Mouse (Mus musculus) monocyte, adult 59 days (primary cell): Measurements from ENCODE around the gene Cfi. TPM values are rescaled to one million over a fixed set of nuclear protein-coding genes. Genes with fewer than 3 reads are reported as not detected.

ENCODE experiments used
- total RNA-seq, 2 experiments: library from RNA; stranded (reverse); gene quantifications; one replicate each; pipeline ENCODE4 v1.2.4; 2023

The Cfi gene
- not detected for total RNA-seq

GRCm38 (mm10) chr3:129835388-129835934, at the start of gene Cfi:
Gene Cfi (plus strand): TSS chr3:129835884.

GRCm38 (mm10) chr3:129803765-129804164, 31.9 kb upstream of the Cfi start, which contains the start of gene Lrit3:
Gene Lrit3 (minus strand): TSS chr3:129804030.

GRCm38 (mm10) chr3:129822206-129822775, 13.4 kb upstream of the Cfi start, which contains the start of gene Rrh:
Gene Rrh (minus strand): TSS chr3:129822587.

GRCm38 (mm10) chr3:129831035-129831568, 4.6 kb upstream of the Cfi start, which contains the start of gene Gar1:
Gene Gar1 (minus strand): TSS chr3:129831396.

DNA sequence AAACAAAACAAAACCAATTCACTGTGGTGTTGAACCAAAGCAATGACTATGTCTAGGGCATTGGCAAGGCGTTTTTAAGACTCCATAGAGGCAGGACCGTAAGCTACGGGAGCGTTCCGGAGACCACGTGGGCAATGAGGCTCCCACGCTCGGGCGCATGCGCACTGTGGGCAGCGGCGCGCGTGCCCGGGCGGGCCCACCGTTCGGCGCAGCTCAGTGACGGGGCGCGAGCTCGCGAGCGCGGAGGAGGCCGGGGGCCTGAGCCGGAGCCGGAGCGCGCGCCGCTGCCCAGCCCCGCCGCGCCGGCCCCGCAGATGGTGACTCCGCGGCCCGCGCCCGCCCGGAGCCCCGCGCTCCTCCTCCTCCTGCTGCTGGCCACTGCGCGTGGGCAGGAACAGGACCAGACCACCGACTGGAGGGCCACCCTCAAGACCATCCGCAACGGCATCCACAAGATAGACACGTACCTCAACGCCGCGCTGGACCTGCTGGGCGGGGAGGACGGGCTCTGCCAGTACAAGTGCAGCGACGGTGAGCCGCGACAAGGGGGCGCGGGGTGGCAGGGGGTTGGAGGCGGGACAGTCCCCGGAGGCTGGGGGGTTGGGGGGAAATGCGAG, 42.8 kb downstream of the Cfi start, which contains the start of gene Pla2g12a:
Gene Pla2g12a, plus strand, starts transcription at position 202 of the 617 bp plus-strand sequence.

DNA sequence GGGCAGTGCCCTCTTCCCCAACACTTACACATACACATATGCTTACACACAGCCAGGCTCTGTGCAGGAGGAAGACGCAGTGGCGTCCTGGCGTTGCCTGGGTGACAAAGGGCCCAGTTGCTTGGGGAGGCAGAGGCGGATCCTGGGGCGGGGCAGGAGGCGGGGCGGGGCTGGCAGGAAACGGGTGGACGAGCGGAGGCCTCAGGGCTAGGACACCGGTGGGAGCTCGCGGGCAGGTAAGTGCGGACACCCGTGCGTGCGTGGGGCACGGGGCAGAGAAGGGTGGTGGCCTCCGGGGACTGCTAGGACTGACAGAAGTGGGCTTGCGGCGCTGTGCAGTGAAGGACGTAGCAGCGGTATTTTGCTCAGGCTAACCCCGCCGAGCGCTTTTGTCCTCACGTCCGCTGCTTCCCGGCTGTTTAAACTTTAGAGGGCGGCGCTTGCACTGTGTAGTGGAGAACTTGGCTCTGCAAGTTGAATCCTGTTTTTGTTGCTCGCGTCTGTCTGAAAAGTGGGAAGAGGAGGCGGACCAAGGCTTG, 65.7 kb downstream of the Cfi start, which contains the start of gene Casp6:
Gene Casp6, plus strand, starts transcription at position 155 of the 539 bp plus-strand sequence.

Other genes with a start within 250 kb of the Cfi start
- gene Egf, start 80.6 kb upstream of the Cfi start, total RNA-seq = 1 to 10 TPM; 1.0 to 2.2 TPM
- gene Lrit3, start 31.9 kb upstream of the Cfi start, total RNA-seq = not detected
- gene Rrh, start 13.3 kb upstream of the Cfi start, total RNA-seq = under 1 TPM; 0.49 to 0.68 TPM
- 10 to 100 TPM; 30.9 to 32.8 TPM for gene Gar1, start 4.5 kb upstream of the Cfi start, total RNA-seq
- gene Pla2g12a, start 42.7 kb downstream of the Cfi start, total RNA-seq = 1 to 10 TPM; 4.9 to 5.0 TPM
- 10 to 100 TPM; 20.4 to 24.7 TPM for gene Casp6, start 65.5 kb downstream of the Cfi start, total RNA-seq
- 100 to 1,000 TPM; 100 to 109 TPM for gene Mcub, start 134.3 kb downstream of the Cfi start, total RNA-seq
- gene Sec24b, start 225.7 kb downstream of the Cfi start, total RNA-seq = 100 to 1,000 TPM; 141 to 163 TPM